Mouse (Mus musculus): ENCODE measurements around the gene Gpr18. TPM values are rescaled to one million over a fixed set of nuclear protein-coding genes. Genes with fewer than 3 reads are reported as not detected.

The Gpr18 gene
- total RNA-seq, 2 experiments from 2014 or later: not detected

Other genes with a start within 250 kb of the Gpr18 start
- gene Dock9, start 117.9 kb downstream of the Gpr18 start, total RNA-seq (2021): 10 to 100 TPM; 14.9 to 18.2 TPM
- 10 to 100 TPM; 25.3 to 27.3 TPM for gene Ubac2, start 37.2 kb downstream of the Gpr18 start, total RNA-seq (2021)
- gene Gpr183, start 49.4 kb upstream of the Gpr18 start, total RNA-seq (2021): under 1 TPM; 0.23 to 0.35 TPM
- not detected for gene Timm8a2, start 118.9 kb upstream of the Gpr18 start, total RNA-seq (2021)
- 10 to 100 TPM; 53.7 to 59.3 TPM for gene Tm9sf2, start 191.3 kb upstream of the Gpr18 start, total RNA-seq (2021)